Mouse (Mus musculus): ENCODE results near the gene Fzd4.

The Fzd4 gene

GRCm38 (mm10) chr7:89428804-89429203 is 24.6 kb downstream of the Fzd4 start:
- DNase-seq = no peak

- DNase-seq = no peak
Observed at GRCm38 (mm10) chr7:89429326-89429725, 25.2 kb downstream of the Fzd4 start.

GRCm38 (mm10) chr7:89431185-89431584 is 27.0 kb downstream of the Fzd4 start:
- DNase-seq = no peak

GRCm38 (mm10) chr7:89433193-89433892 is 29.2 kb downstream of the Fzd4 start:
- DNase-seq = no peak

GRCm38 (mm10) chr7:89433893-89434616 is 29.9 kb downstream of the Fzd4 start:
- DNase-seq = no peak

- no peak for DNase-seq
Observed at GRCm38 (mm10) chr7:89436404-89436803, 32.2 kb downstream of the Fzd4 start.

GRCm38 (mm10) chr7:89437589-89437988 is 33.4 kb downstream of the Fzd4 start:
- DNase-seq = peak; percentile 19 to 55

GRCm38 (mm10) chr7:89441291-89441690 is 37.1 kb downstream of the Fzd4 start:
- no peak for DNase-seq

GRCm38 (mm10) chr7:89442242-89442641 is 38.1 kb downstream of the Fzd4 start:
- no peak for DNase-seq

- no peak for DNase-seq
Observed at GRCm38 (mm10) chr7:89445137-89445536, 41.0 kb downstream of the Fzd4 start.

GRCm38 (mm10) chr7:89450312-89450711 is 46.2 kb downstream of the Fzd4 start:
- no peak for DNase-seq

- DNase-seq = no peak
Observed at GRCm38 (mm10) chr7:89456380-89457076, 52.4 kb downstream of the Fzd4 start.

GRCm38 (mm10) chr7:89459691-89460090 is 55.5 kb downstream of the Fzd4 start:
- no peak for DNase-seq

GRCm38 (mm10) chr7:89460911-89461310 is 56.8 kb downstream of the Fzd4 start:
- no peak for DNase-seq

GRCm38 (mm10) chr7:89461351-89461750 is 57.2 kb downstream of the Fzd4 start:
- DNase-seq = no peak

Measured in cerebellum, postnatal 25 days (tissue).